Mouse (Mus musculus): ENCODE measurements at regions not wholly inside any gene's neighbourhood (a gene's known extent, or its start where the extent isn't known, plus 50 kb on each side); places are given as distances from the start of the nearest gene placed in this dataset.

DNA sequence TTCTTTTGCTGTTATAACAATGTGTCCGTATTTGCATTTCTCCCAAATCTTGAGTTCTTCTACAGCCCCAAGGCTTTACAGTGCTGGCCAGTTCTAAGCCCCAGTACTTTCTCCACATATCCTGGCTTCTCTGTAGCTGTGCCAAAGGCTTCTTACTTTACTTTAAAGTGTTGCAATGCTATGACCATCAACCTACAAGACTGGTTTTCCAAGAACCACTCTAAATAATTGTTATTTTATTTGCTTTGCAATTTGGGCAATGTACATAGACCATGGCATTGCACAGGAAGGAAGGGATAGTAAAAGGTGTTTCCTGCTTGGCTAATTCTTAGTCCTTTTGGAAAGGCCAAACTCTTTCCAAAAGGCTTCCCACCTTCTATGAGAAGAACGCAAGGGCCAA lies 495.4 kb downstream of the Sox2 start:
- Histone ChIP-seq H3K27me3 (ENCODE audit: control insufficient read depth, insufficient read depth, low read length) (no peaks in the 10 kb centered on the region), H3K9ac (ENCODE audit: low read depth, low read length) (no peak overlapping the region), H3K4me3 (ENCODE audit: low read length) (no peak overlapping the region), H3K4me2 (replicated peaks; ENCODE audit: low read depth, low read length) (no peak overlapping the region), H3K4me1 (ENCODE audit: control insufficient read depth, insufficient read depth, low read length) (no peaks in the 10 kb centered on the region), H3K36me3 (ENCODE audit: control insufficient read depth, insufficient read depth, low read length) (no peaks in the 10 kb centered on the region), H3K27ac (ENCODE audit: low read depth, low read length) (no peak overlapping the region), H3K9me3 (ENCODE audit: control insufficient read depth, low read length) (no peaks in the 10 kb centered on the region)
- WGBS: 93% methylated on average over 2 of the region's 2 CpGs
- no peak for ATAC-seq (ENCODE audit: low FRiP score, low TSS enrichment)

DNA sequence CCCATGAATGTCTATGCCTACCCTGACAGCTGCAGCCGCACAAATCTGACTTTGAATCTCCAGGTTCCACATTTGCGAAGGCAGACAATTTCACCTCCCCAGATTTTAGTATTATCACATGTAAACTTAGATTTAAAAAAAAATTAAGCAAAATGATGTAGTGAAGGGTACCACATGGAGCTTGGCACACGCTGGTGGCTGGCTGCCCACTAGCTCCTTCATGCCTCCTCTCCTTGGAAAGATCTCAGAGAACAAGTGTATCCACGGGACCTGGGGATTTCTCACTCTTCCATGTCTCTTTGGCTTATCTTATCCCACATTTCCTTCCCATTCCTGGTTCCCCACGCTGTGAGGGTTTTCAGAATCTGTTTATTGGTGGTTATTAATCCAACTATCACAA lies 496.5 kb downstream of the Sox2 start:
- no peaks in the 10 kb centered on the region for H3K27me3 ChIP-seq (ENCODE audit: control insufficient read depth, insufficient read depth, low read length)
- H3K4me3 ChIP-seq (ENCODE audit: low read length): no peak overlapping the region
- H3K9me3 ChIP-seq (ENCODE audit: control insufficient read depth, low read length): no peaks in the 10 kb centered on the region
- H3K4me2 ChIP-seq (replicated peaks; ENCODE audit: low read depth, low read length): no peak overlapping the region
- no peak overlapping the region for H3K9ac ChIP-seq (ENCODE audit: low read depth, low read length)
- H3K27ac ChIP-seq (ENCODE audit: low read depth, low read length): no peak overlapping the region
- H3K4me1 ChIP-seq (ENCODE audit: control insufficient read depth, insufficient read depth, low read length): no peaks in the 10 kb centered on the region
- WGBS: 92% methylated on average over 5 of the region's 5 CpGs
- H3K36me3 ChIP-seq (ENCODE audit: control insufficient read depth, insufficient read depth, low read length): no peaks in the 10 kb centered on the region
- ATAC-seq (ENCODE audit: low FRiP score, low TSS enrichment): no peak

- WGBS: 53% methylated on average over 12 of the region's 12 CpGs
- ATAC-seq (ENCODE audit: low FRiP score, low TSS enrichment): no peak
- H3K9ac ChIP-seq (ENCODE audit: low read depth, low read length): no peak overlapping the region
These were observed 499.1 kb downstream of the Sox2 start for GRCm38 (mm10) chr3:35149251-35149691.

DNA sequence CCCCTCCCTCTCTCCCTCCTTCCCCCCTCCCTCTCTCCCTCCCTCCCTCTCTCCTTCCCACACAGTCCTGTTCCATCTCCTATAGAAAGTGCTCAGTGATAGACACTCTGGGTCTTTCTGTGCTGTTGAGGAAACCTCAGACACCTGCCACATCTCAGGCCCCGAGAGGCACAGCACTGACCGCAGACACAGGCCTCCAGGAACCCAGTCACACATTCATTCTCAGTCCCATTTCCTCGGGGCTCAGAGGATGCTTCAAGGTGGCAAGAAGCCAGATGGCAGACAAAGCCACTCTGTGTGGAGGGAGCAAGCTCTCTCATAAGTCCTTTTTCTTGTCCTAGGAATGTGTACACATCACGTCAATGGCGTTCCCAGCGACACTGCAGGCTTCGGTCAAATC lies 502.0 kb downstream of the Sox2 start:
- no peak overlapping the region for H3K9ac ChIP-seq (ENCODE audit: low read depth, low read length)
- ATAC-seq (ENCODE audit: low FRiP score, low TSS enrichment): no peak
- no peaks in the 10 kb centered on the region for H3K4me1 ChIP-seq (ENCODE audit: control insufficient read depth, insufficient read depth, low read length)
- no peak overlapping the region for H3K4me3 ChIP-seq (ENCODE audit: low read length)
- no peaks in the 10 kb centered on the region for H3K27me3 ChIP-seq (ENCODE audit: control insufficient read depth, insufficient read depth, low read length)
- no peak overlapping the region for H3K4me2 ChIP-seq (replicated peaks; ENCODE audit: low read depth, low read length)
- no peak overlapping the region for H3K27ac ChIP-seq (ENCODE audit: low read depth, low read length)
- H3K9me3 ChIP-seq (ENCODE audit: control insufficient read depth, low read length): no peaks in the 10 kb centered on the region
- WGBS: 91% methylated on average over 7 of the region's 7 CpGs
- H3K36me3 ChIP-seq (ENCODE audit: control insufficient read depth, insufficient read depth, low read length): no peaks in the 10 kb centered on the region

More at GRCm38 (mm10) chr3:35149251-35149691, 499.1 kb downstream of the Sox2 start:
- Histone ChIP-seq H3K27ac (ENCODE audit: low read depth, low read length) (no peak overlapping the region), H3K36me3 (ENCODE audit: control insufficient read depth, insufficient read depth, low read length) (no peaks in the 10 kb centered on the region), H3K4me2 (replicated peaks; ENCODE audit: low read depth, low read length) (no peak overlapping the region), H3K27me3 (ENCODE audit: control insufficient read depth, insufficient read depth, low read length) (no peaks in the 10 kb centered on the region), H3K4me3 (ENCODE audit: low read length) (no peak overlapping the region), H3K9me3 (ENCODE audit: control insufficient read depth, low read length) (no peaks in the 10 kb centered on the region), H3K4me1 (ENCODE audit: control insufficient read depth, insufficient read depth, low read length) (no peaks in the 10 kb centered on the region)

DNA sequence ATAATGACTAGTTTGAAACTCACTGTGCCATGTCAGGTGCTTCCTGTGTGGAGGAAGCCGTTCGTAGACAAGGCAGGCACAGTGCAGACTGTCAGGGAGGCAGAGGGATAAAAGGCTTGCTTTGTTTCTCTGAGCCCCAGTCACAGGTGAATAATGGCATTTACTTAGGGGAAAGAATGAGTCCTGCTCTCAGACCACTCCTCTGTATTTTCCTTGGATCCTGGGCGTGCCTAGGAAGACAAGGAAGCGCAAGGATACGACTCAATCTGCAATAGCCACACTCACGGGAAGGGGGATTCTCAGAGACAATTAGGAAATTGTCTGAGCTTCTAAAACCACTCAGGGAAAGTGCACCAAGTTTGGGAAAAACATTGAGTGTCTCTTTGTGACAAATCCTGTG lies 504.1 kb downstream of the Sox2 start:
- ATAC-seq (ENCODE audit: low FRiP score, low TSS enrichment): no peak
- H3K36me3 ChIP-seq (ENCODE audit: control insufficient read depth, insufficient read depth, low read length): no peaks in the 10 kb centered on the region
- no peak overlapping the region for H3K27ac ChIP-seq (ENCODE audit: low read depth, low read length)
- no peaks in the 10 kb centered on the region for H3K9me3 ChIP-seq (ENCODE audit: control insufficient read depth, low read length)
- H3K4me2 ChIP-seq (replicated peaks; ENCODE audit: low read depth, low read length): no peak overlapping the region
- no peak overlapping the region for H3K4me3 ChIP-seq (ENCODE audit: low read length)
- no peaks in the 10 kb centered on the region for H3K27me3 ChIP-seq (ENCODE audit: control insufficient read depth, insufficient read depth, low read length)
- H3K9ac ChIP-seq (ENCODE audit: low read depth, low read length): no peak overlapping the region
- 46% methylated on average over 6 of the region's 6 CpGs for WGBS
- H3K4me1 ChIP-seq (ENCODE audit: control insufficient read depth, insufficient read depth, low read length): no peaks in the 10 kb centered on the region

GRCm38 (mm10) chr3:35168676-35169075 lies 518.5 kb downstream of the Sox2 start:
- H3K4me2 ChIP-seq (replicated peaks; ENCODE audit: low read depth, low read length): no peak overlapping the region
- H3K4me3 ChIP-seq (ENCODE audit: low read length): no peak overlapping the region
- no peaks in the 10 kb centered on the region for H3K27me3 ChIP-seq (ENCODE audit: control insufficient read depth, insufficient read depth, low read length)
- no peaks in the 10 kb centered on the region for H3K4me1 ChIP-seq (ENCODE audit: control insufficient read depth, insufficient read depth, low read length)
- H3K36me3 ChIP-seq (ENCODE audit: control insufficient read depth, insufficient read depth, low read length): no peaks in the 10 kb centered on the region
- WGBS: 100% methylated on average over 1 of the region's 1 CpGs
- H3K9ac ChIP-seq (ENCODE audit: low read depth, low read length): no peak overlapping the region
- ATAC-seq (ENCODE audit: low FRiP score, low TSS enrichment): no peak
- no peak overlapping the region for H3K27ac ChIP-seq (ENCODE audit: low read depth, low read length)
- no peaks in the 10 kb centered on the region for H3K9me3 ChIP-seq (ENCODE audit: control insufficient read depth, low read length)

DNA sequence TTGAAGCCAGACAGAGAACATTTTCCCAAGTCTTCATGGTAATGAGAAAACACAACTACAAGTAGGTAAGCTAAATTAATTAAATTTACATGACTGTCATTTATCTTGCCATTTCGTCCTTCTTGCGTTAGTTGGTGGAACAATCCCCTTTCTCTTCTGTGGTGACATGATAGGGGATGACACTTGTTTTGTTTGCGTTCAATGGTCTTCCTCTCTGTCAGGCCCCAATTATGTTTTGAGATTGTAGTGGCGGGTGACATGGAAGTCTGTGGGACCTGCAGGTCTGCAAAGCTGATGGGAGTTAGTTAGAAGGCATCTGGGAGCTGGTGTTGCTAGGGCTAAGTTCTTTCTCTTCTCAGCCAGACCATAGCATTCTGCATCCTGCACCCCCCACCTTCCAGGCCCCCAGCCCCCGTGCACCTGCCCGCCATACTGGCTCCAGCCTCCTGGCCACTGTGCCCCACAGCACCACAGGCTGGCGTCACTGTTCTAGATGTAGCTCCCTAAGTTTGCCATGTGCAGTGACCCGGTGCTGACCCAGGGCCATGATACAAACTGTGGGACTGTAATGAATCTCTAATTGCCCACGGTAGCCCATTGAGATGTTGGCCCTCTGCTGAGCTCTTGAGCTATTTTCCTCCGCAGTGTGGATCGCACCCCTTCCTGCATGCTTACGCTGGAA lies 528.7 kb downstream of the Sox2 start:
- no peak overlapping the region for H3K4me3 ChIP-seq (ENCODE audit: low read length)
- no peaks in the 10 kb centered on the region for H3K27me3 ChIP-seq (ENCODE audit: control insufficient read depth, insufficient read depth, low read length)
- H3K27ac ChIP-seq (ENCODE audit: low read depth, low read length): no peak overlapping the region
- no peak overlapping the region for H3K9ac ChIP-seq (ENCODE audit: low read depth, low read length)
- WGBS: 85% methylated on average over 12 of the region's 12 CpGs
- no peak overlapping the region for H3K4me2 ChIP-seq (replicated peaks; ENCODE audit: low read depth, low read length)
- no peak for ATAC-seq (ENCODE audit: low FRiP score, low TSS enrichment)
- H3K36me3 ChIP-seq (ENCODE audit: control insufficient read depth, insufficient read depth, low read length): no peaks in the 10 kb centered on the region
- no peaks in the 10 kb centered on the region for H3K9me3 ChIP-seq (ENCODE audit: control insufficient read depth, low read length)
- no peaks in the 10 kb centered on the region for H3K4me1 ChIP-seq (ENCODE audit: control insufficient read depth, insufficient read depth, low read length)

DNA sequence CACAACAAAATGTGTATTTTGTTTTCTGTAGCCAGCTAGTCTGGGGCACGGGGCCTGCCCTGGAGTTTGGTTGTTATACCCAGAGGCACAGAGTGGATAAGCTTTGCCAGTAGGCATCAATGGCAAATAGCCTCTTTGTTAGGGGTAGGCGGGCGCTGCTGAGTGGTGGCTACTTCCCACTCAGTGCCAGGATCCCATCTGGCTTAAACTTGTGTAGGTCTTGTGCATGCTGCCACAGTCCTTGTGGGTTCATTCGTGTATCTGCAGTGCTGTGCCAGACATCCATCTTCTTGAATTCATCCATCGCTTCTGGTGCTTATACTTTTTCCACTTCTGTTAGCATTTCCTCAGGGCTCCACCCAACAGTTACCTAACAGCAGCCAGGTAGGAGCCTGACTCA lies 545.4 kb upstream of the Atp11b start:
- Histone ChIP-seq H3K4me1 (ENCODE audit: control insufficient read depth, insufficient read depth, low read length) (no peaks in the 10 kb centered on the region), H3K27me3 (ENCODE audit: control insufficient read depth, insufficient read depth, low read length) (no peaks in the 10 kb centered on the region), H3K9me3 (ENCODE audit: control insufficient read depth, low read length) (no peaks in the 10 kb centered on the region), H3K9ac (ENCODE audit: low read depth, low read length) (no peak overlapping the region), H3K27ac (ENCODE audit: low read depth, low read length) (no peak overlapping the region), H3K4me2 (replicated peaks; ENCODE audit: low read depth, low read length) (no peak overlapping the region), H3K36me3 (ENCODE audit: control insufficient read depth, insufficient read depth, low read length) (no peaks in the 10 kb centered on the region), H3K4me3 (ENCODE audit: low read length) (no peak overlapping the region)
- ATAC-seq (ENCODE audit: low FRiP score, low TSS enrichment): no peak
- 91% methylated on average over 5 of the region's 5 CpGs for WGBS

GRCm38 (mm10) chr3:35219394-35219793 lies 534.5 kb upstream of the Atp11b start:
- no peaks in the 10 kb centered on the region for H3K36me3 ChIP-seq (ENCODE audit: control insufficient read depth, insufficient read depth, low read length)
- 89% methylated on average over 6 of the region's 6 CpGs for WGBS
- H3K27me3 ChIP-seq (ENCODE audit: control insufficient read depth, insufficient read depth, low read length): no peaks in the 10 kb centered on the region
- H3K9me3 ChIP-seq (ENCODE audit: control insufficient read depth, low read length): no peaks in the 10 kb centered on the region
- H3K4me3 ChIP-seq (ENCODE audit: low read length): no peak overlapping the region
- no peak for ATAC-seq (ENCODE audit: low FRiP score, low TSS enrichment)
- no peak overlapping the region for H3K27ac ChIP-seq (ENCODE audit: low read depth, low read length)
- H3K4me2 ChIP-seq (replicated peaks; ENCODE audit: low read depth, low read length): no peak overlapping the region
- H3K9ac ChIP-seq (ENCODE audit: low read depth, low read length): no peak overlapping the region
- no peaks in the 10 kb centered on the region for H3K4me1 ChIP-seq (ENCODE audit: control insufficient read depth, insufficient read depth, low read length)
